Mouse (Mus musculus) induced T-regulatory cell, adult 2 months (primary cell): ENCODE measurements around the gene Slc44a1.

Experiments
- DNase-seq: peaks from one replicate; pipeline ENCODE4 v3.0.0-alpha.2; 2012; ENCODE audit warnings: low read depth

Gene Slc44a1

DNA sequence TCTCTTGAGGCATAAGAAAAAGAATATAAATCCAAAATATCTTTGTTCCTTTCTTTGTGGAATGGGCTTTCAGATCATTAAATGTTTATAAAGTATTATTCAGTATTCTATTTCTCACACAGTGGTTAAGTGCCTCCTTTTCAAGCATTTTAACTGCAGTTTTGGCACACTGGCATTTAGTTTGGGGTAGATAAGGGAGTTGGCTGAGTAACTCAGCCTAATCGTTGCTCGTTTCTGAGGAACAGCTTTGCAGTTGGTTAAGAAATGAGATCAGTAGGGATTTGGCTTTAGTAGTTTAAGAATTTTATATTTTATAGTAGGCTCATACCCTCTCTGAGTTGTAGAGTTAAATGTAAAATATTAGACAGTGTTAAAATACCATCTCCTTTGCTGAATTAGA is 97.3 kb downstream of the Slc44a1 start:
- DNase-seq, result no peak

DNA sequence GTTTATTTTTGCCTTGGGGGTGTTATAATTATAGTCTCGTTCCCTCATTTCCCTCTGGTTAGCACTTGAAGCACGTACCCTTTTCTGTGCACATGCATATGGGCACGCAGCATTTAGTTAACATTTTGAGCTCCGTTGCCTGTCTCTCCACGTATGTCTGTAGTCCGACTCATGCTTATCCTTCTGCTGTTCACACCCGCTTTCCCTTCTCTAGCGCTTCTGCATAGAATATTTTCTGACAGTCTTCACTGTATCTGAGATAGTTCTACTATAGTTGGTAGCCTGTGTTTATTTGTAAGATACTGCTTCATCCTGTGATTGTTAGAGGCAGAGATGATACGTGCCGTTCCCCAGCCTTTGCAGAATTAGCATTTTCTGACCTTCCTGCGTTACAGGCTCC is 98.4 kb downstream of the Slc44a1 start:
- DNase-seq, result no peak

DNA sequence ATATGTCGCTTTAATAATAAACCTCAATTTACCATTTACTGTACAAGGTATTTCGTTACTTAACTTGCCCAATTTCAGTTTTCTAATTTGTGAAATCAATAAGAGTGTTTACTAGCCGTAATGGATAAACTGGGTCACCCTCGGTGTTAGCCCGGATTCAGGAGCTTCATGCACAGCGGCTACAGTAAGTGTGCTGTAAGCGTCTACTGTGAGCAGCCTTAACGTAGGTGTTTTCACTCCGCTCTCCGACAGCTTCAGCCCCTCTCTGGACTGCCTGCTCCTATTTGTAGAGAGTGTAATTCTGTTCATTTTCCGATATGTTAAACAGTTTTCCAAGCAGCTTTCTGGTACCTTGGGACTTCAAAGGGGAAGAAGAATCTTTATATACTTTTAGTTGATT is 99.7 kb downstream of the Slc44a1 start:
- DNase-seq, result no peak

DNA sequence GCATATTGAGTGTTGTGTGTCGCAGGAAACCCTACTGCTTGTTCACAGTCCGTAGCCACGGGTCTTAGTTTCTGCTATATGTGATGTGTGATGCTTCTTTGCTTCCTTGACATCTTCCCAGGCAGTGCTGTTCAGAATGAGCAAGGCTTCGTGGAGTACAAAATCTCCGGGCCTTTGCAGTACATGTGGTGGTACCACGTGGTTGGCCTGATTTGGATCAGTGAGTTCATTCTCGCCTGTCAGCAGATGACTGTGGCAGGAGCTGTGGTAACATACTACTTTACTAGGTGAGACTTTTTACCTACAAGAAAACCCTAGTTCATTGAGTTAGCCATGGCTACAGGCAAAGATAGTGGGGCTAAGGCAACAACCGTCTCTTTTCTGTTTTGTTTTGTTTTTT is 103.2 kb downstream of the Slc44a1 start:
- no peak for DNase-seq

DNA sequence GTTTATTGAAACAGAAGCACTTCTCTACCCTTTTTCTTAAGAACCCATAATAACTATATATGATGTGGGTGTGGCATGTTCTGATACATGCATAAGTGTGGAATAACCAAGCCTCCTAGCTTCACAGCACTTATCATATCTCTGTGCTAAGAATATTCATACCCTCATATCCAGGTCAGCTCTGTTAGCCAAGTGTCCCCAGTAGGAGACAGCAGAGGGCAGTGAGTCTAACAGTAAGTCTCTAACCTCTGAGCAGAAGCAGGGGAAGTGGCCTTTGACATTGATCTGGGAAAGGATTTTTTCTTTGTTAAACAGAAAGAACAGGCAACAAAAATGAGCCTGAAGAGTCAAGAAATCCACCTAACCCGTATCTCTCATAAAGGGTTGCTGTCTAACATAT is 104.7 kb downstream of the Slc44a1 start:
- DNase-seq, result no peak

DNA sequence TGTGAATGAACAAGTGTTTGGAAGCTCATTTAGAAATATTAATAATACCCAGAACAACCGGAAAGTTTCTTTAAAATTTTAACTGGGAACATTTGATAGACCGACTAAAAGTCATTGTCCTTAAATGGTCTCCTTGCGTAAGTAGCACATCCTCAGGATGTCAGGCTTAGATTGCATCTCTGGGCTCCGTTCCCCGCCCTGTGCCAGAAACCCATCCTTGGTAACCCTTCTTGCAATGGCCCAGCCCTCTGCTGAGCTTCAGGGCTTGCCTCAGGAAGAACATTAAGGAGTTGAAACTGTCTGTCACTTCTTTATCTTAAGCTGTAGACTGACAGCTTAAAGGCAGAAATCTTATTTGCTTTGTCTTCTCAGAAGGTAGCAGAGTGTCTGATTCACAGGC is 107.2 kb downstream of the Slc44a1 start:
- no peak for DNase-seq

DNA sequence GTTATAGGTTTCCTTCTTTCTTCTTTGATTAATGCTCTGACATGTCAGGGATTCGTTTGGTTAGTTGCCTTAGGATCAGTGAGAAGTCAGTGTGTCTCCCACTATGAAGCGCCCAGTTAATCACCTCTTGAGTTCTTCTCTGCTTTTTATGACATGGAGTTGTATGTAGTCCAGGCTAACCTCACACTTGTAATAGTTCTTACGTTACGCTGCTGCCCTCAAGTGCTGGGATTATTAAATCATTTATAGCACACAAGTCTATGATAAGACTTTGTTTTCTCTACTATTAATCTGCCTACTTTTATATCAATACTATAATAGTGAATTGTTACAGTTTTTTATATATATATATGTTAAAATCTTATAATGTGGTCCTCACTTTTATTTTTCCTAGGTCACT is 109.2 kb downstream of the Slc44a1 start:
- DNase-seq, result peak; percentile 5

DNA sequence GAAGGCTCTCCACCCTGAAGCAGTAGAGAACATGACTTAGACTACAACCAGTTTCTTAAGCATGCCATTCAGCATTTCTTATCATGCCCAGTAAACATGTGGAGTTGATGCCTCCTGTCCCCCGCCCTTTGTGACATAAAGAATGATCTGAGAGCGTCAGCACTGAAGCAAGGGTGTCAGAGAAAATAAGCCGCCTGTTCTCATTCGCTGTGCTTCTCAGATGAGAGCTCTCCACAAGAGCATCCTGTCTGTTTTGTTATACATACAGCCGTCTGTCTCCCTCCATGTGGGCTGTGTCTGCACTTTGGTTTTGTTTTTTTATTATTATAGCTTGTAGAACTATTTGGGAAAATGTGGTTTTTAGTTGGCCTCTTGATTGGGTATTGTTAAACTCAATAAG is 124.4 kb downstream of the Slc44a1 start:
- no peak for DNase-seq

DNA sequence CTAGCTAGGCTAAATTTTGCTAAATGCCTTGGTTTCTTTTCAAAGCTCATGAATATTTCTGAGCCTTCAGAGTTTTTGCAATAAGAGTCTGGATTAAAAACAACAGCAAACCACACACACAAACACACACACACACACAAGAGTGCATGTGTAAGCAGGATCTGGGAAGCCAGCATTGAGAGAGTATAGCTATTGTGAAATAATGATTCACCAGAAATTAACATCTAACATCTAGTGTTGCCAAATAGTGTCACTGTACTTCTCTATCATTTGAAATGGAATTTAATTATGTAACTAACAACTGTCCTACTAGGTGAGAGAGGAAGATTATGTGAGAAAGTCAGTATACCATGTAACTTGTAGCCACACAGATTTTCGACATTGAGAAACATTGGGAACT is 126.9 kb downstream of the Slc44a1 start:
- no peak for DNase-seq

DNA sequence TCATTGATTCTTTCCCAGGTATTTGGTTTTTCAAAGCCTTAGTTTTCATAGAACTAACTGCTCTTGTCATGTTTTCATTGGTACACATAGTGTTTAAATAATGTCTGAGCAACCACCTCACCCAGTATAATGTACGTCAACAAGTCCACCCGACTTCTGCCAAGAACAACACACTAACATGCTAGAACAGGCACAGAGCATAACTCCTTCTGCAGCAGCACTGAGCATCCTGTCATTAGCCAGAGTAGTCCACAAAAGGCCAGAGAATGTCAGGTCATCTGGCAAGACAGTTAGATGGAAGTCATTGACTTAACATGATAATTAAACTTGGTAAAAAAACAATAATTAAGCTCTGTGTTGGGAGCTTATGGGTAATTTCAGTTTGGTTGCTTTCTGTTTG is 135.3 kb downstream of the Slc44a1 start:
- DNase-seq, result no peak

DNA sequence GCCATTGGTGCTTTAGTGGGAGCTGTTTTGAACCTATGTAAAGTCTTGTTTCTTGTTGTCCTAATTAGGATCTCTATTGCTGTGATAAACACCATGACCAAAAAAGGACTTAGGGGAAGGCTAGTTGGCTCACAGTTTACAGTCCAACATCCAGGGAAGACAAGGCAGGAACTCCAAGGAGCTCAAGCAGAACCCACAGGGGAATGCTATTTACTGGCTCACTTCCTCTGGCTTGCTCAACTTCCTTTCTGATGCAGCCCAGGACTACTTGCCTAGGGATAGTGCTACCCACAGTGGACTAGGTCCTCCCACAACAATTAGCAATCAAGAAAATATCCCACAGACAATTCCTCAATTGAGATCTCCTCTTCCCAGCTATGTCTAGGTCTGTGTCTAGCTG is 147.5 kb downstream of the Slc44a1 start:
- DNase-seq, result no peak

DNA sequence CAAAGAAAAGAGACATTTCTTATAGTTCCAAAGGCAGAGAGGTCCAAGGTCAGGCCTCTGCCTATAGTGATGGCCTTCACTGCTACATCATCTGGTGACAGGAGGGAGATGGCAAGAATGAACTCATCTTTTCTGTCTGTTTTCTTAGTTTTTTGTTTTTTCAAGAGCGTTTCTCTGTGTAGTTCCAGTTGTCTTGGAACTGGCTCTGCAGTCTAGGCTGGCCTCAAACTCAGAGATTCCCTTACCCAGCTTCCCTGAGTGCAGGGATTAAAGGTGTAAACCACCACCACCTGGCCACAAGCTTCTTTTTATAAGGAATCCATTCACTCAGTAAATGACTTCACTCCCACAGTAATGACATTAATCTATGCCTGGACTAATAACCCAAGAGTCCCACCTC is 148.7 kb downstream of the Slc44a1 start:
- DNase-seq, result no peak

DNA sequence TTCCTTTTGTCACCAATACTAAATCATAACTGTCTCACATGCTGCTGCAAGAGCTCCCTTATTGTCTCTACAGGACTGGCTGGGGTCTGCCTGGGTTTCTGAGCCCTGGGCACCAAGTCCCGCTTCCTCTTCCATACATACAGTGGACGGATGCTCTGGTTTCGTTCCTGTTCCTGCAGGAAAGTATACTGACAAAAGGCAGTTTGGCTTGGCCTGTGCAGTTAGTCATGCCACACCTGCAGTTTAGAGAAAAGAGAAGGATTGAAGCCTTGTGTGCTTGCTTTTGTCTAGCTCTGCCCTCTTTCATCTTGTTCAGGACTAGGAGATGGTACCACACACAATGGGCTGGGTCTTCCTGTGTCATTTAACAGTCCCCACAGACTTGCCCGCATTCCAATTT is 149.3 kb downstream of the Slc44a1 start:
- no peak for DNase-seq

DNA sequence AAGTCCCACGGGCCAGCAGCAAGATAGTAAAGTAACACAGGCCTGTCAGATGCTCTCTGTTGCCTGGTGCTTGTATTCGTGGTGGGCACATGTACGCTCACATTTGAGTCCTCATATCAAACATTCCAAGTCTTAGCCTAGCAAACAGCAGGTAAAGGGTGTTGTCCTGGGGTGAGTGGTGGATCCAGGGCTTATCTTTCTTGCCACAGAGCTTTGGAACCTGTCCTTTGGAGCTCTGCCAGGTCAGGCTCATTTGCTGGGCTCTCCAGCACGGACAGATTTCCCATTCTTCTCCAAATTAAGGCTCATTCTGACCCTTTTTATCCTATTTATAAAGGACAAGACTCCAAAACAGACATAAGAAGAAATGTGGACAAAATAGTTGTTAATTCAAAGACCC is 149.9 kb downstream of the Slc44a1 start:
- DNase-seq, result no peak

DNA sequence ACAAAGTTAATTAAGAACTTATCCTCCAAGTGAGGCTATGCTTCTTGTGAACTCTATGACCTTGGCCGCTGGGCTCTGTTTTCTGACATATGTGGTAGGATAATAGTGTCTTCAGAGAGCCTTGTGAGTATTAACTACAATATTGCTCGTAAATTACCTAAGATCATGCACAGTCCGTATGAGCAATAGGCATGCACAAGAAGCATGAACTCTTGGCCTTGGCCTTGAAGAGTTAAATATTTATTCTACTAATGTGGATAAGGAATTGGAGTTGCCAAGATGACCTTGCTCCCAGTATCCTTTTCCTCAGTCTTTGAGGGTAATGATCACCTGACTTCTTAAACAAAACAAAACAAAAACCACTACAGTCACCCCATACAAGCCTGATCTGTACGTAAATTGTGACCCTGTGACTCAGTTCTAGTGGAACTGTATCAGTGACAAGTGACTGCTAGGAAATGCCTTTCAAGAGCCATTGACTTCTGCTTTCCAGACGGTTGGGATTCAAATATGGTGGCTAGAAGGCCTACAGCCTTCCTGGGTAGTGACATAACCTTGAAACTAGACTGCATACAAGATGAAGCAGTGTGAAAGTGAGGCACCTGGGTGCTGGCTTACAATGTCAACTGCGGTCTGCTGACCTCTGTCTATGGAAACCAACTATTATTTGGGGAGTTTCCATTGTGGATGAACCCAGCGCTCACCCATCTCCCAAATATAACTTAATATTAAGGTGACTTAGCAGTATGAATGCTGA is 150.7 kb downstream of the Slc44a1 start:
- no peak for DNase-seq

DNA sequence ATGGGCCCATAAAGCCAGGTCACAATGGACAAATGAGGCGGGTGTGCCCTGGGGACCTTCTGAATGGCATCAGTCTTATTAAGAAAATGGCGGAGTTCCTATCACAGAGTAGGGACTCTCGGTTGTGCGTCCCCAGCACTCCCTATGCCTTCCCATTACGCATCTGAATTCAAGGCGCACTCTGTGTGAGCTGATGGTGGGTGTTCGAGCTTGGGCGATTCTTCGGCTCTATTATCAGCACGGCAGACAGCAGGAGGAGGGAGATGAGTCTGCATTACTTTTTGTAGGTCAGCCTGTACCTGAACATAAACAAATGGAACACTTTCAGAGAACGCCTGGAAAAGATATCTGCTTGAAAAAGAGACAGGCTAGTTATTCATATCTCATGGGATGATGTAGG is 151.3 kb downstream of the Slc44a1 start:
- no peak for DNase-seq

DNA sequence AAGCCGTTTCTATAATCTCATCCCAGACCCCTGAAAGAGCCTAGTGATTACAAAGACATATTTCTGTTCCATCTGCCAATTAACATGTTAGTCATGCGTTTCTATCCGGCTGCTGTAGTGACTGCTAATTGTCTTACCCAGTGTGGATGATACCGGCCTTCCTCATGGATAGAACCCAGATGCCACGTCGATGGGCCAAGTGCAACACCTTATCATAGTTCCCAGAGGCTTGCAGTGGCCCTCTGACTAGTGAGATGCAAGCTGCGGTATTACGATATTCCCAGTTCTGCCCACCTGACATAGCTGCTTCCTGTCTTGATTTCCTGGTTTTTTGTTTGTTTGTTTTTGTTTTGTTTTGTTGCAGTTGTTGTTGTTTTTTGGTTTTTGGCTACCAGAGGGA is 151.7 kb downstream of the Slc44a1 start:
- no peak for DNase-seq

DNA sequence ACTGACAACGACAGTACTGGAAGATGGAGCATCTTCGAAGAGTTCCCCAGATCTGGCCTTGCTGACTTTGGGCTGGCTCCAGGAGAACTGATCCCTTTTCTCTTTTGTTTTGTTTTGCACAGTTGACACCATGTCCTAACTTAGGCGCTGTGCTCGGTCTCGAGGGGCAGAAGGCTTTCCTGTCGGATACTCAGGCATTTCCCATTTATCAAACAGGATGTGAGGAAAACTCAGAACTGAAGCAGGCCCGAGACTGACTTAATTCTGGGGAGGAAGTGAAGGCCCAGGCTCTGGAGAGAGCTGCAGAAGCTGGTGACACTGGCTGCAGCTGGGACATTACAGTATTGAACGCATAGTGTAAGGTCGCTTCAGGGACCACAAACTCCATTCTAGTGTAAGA is 152.2 kb downstream of the Slc44a1 start:
- no peak for DNase-seq

DNA sequence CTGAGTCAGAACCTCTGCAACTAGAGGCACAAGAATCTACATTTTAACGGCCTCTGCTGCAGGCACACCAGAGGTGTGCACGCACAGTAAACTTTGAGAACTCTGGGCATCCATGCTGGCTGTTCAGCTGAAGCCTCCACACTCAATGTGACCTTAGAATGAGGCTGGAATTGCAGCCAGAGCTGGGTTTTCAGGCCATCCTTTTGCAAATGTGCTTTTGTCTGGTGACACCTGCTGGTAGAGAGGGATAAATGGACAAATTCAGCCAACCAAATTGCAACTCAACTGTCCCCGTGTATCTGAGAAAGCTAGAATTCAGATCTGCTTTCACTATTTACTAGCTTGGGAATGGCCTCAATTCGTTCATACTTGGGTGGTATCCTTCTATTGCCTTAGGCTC is 154.0 kb downstream of the Slc44a1 start:
- peak; percentile 21 for DNase-seq

DNA sequence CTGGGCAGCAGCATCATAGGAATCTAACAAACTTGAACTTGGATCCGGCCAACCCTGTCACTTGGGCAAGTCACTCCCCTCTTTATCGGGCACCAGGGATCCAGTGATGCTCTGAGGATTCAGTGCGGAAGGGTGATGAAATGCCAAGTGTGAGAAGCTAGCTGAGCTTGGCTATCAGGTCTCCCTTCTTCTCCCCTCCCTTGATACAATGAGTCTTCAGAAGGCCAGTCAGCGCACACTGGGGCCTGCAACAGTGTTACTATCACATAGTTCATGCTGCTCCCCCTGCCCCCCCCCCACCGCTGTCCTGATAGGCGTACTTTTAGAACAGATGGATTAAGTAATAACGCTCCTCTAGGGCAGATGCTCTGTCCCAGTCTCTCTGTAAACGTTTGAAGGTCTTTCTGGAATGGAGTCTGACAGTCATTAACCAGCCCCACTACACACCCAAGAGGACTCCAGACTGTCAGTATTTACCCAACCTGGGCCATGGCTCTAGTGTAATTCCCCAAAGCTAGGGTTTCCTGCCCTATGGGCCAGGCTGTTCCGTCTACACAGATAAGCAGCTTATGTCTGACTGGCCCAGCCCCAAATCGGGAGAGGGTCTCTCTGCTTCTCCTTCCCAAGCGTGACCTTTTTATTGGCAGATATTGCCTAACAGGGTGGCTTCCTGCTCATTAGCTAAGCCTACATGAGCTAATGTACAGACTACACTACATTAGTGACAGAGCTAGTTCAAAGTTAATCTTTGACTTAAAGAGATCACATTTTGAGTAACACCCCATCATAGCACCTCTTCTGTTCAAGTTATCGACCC is 155.2 kb downstream of the Slc44a1 start:
- DNase-seq, result no peak

DNA sequence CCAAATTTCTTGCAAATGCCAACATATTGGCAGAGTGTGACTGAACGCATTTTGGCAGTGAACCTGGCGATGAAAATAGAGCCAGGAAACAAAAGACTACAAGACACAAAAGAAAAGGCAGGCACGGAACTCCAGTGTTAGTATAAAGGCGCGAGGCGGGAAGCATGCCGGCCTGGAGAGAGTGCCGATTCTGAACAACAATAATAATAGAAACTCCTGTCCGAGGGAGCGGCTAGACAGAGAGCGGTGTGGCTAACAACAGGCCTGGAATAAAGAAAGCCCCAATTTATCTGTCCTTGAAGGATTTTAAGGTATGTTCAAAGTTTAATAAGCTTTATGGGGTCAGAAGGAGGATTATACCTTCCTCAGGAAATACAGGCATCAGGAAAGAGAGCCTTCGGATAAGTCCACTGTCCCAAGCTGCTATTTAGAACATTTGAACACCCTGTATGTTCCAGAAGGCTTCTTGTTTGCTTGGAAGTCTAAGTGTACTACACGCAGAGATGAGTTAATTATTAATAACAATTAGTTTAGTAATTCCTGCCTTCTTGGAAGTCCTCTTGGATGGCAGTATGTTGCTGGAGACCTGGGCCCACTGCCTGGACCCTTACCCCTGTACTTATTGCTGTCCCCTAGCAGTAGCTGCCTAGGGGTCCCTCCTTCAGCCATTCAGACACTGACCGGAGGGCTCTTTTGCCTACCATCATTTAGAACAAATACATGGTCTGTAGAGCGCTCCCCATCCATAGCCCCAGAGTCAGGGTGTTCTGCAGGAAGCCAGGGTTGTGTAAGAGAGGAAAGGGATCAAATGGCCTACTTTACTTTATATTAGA is 156.1 kb downstream of the Slc44a1 start:
- DNase-seq, result no peak

DNA sequence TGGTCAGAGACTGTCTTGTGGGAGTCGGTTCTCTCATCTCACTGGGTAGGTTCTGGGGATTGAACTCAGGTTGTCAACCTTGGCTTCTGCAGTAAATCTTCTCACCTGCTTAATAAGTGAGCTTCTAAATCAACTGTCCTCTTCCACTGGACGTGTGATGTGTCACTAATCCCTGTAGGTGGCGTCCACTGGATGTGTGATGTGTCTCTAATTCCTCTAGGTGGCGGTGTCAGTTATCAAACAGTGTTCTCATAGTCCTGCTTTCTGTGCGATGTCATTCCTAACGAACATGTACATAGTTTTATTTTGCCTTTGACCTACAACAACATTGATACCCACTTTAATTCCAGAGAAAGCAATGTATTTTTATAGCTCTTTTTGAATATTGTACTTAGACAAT is 160.2 kb downstream of the Slc44a1 start:
- DNase-seq, result peak; percentile 34
